Mouse (Mus musculus): ENCODE measurements around the gene Dcaf1.

DNA sequence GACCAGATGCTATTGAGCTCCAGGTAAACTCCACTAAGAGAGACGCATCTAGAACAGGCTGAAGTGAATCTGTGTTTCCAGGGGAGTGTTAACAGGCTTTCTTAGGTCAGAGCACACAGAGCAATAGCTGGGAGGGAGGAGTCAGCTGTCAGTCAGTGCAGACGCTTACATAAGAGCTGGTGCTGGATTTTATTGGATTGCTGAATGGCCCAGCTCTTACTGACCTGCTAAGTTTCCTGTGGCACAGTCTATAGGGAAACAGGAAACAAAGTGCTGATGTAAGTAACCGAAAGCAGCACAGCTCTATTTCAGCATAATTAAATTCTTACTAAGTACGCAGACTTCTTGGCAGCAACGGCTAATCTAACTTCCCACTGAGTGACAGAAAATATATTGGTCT, 87.0 kb downstream of the Dcaf1 start:
- TF ChIP-seq CTCF (IDR thresholded peaks at IDR 0.05; ENCODE audit: borderline replicate concordance, insufficient read depth, low read depth, low read length) (no peak), POLR2A (IDR thresholded peaks at IDR 0.05; ENCODE audit: borderline replicate concordance, insufficient read depth, low read length) (no peak)

All from cerebellum, adult 2 months (tissue).